Mouse (Mus musculus): ENCODE results near the gene Pnmt. TPM values are rescaled to one million over a fixed set of nuclear protein-coding genes. Genes with fewer than 3 reads are reported as not detected.

Pnmt gene
- polyA plus RNA-seq, 1 experiment from 2014 or later, result 1.3 TPM

GRCm38 (mm10) chr11:98412797-98413301 lies 26.6 kb downstream of the Pnmt start:
- WGBS, result under 1% methylated on average over 40 of the region's 40 CpGs
- ATAC-seq (replicated peaks), result 0 out of 2 replicates have a peak, but pooled peaks have one; percentile 42

GRCm38 (mm10) chr11:98413731-98414130 lies 27.5 kb downstream of the Pnmt start:
- no peak for ATAC-seq (replicated peaks)
- Histone ChIP-seq H3K27ac (no peak overlapping the region), H3K4me2 (peak overlapping the region; percentile 99), H3K27me3 (replicated peaks) (peaks cover 25% of the 10 kb centered on the region), H3K9ac (no peak overlapping the region), H3K4me1 (peaks cover 22% of the 10 kb centered on the region), H3K36me3 (replicated peaks) (no peaks in the 10 kb centered on the region), H3K9me3 (no peaks in the 10 kb centered on the region), H3K4me3 (peak overlapping the region; percentile 59; the same call in 1 of the 2 replicates)
- WGBS, result 26% methylated on average over 7 of the region's 7 CpGs

More at GRCm38 (mm10) chr11:98412797-98413301, 26.6 kb downstream of the Pnmt start:
- peaks cover 25% of the 10 kb centered on the region for H3K27me3 ChIP-seq (replicated peaks)
- H3K9me3 ChIP-seq, result no peaks in the 10 kb centered on the region
- peak overlapping the region; percentile 99 for H3K4me2 ChIP-seq
- H3K4me3 ChIP-seq, result peak overlapping the region; percentile 59
- H3K4me1 ChIP-seq, result peaks cover 22% of the 10 kb centered on the region
- peak overlapping the region; percentile 74 for H3K27ac ChIP-seq
- H3K36me3 ChIP-seq (replicated peaks), result no peaks in the 10 kb centered on the region
- peak overlapping the region; percentile 58 for H3K9ac ChIP-seq

GRCm38 (mm10) chr11:98414162-98414561 lies 27.9 kb downstream of the Pnmt start:
- Histone ChIP-seq H3K4me2 (peak overlapping the region; percentile 99; the same call in 1 of the 2 replicates), H3K27ac (no peak overlapping the region), H3K27me3 (replicated peaks) (peaks cover 25% of the 10 kb centered on the region), H3K36me3 (replicated peaks) (no peaks in the 10 kb centered on the region), H3K4me1 (peaks cover 20% of the 10 kb centered on the region), H3K9me3 (no peaks in the 10 kb centered on the region), H3K9ac (no peak overlapping the region), H3K4me3 (0 out of 2 replicates have a peak overlapping the region, but pooled peaks have one; percentile 59)
- no peak for ATAC-seq (replicated peaks)
- WGBS, result 38% methylated on average over 2 of the region's 2 CpGs

GRCm38 (mm10) chr11:98417074-98417473 lies 30.8 kb downstream of the Pnmt start:
- H3K27me3 ChIP-seq (replicated peaks), result peaks cover 11% of the 10 kb centered on the region
- H3K4me1 ChIP-seq, result peaks cover 15% of the 10 kb centered on the region
- no peaks in the 10 kb centered on the region for H3K36me3 ChIP-seq (replicated peaks)
- H3K4me3 ChIP-seq, result no peak overlapping the region
- WGBS, result 81% methylated on average over 1 of the region's 1 CpGs
- H3K9ac ChIP-seq, result no peak overlapping the region
- H3K4me2 ChIP-seq, result no peak overlapping the region
- H3K27ac ChIP-seq, result no peak overlapping the region
- no peak for ATAC-seq (replicated peaks)
- H3K9me3 ChIP-seq, result no peaks in the 10 kb centered on the region

- H3K4me1 ChIP-seq, result peaks cover 5% of the 10 kb centered on the region; the same call in 1 of the 2 replicates
- no peak overlapping the region for H3K4me3 ChIP-seq
- ATAC-seq (replicated peaks), result no peak
- H3K27ac ChIP-seq, result no peak overlapping the region
- 75% methylated on average over 5 of the region's 6 CpGs for WGBS
- no peak overlapping the region for H3K4me2 ChIP-seq
- no peaks in the 10 kb centered on the region for H3K36me3 ChIP-seq (replicated peaks)
- H3K9me3 ChIP-seq, result no peaks in the 10 kb centered on the region
- H3K27me3 ChIP-seq (replicated peaks), result peaks cover 3% of the 10 kb centered on the region; the same call in 1 of the 2 replicates
- no peak overlapping the region for H3K9ac ChIP-seq
Observed at GRCm38 (mm10) chr11:98418273-98418672, 32.0 kb downstream of the Pnmt start.

- H3K27me3 ChIP-seq (replicated peaks), result no peaks in the 10 kb centered on the region; the same call in 1 of the 2 replicates
- H3K4me2 ChIP-seq, result no peak overlapping the region
- no peak overlapping the region for H3K9ac ChIP-seq
- 80% methylated on average over 10 of the region's 10 CpGs for WGBS
- peaks cover under 1% of the 10 kb centered on the region; the same call in 1 of the 2 replicates for H3K4me1 ChIP-seq
- no peak for ATAC-seq (replicated peaks)
- H3K36me3 ChIP-seq (replicated peaks), result no peaks in the 10 kb centered on the region
- H3K9me3 ChIP-seq, result no peaks in the 10 kb centered on the region
- no peak overlapping the region for H3K4me3 ChIP-seq
- H3K27ac ChIP-seq, result no peak overlapping the region
Observed at GRCm38 (mm10) chr11:98418939-98419547, 32.8 kb downstream of the Pnmt start.

GRCm38 (mm10) chr11:98426592-98426991 lies 40.3 kb downstream of the Pnmt start:
- no peak overlapping the region for H3K4me3 ChIP-seq
- no peak overlapping the region for H3K27ac ChIP-seq
- no peaks in the 10 kb centered on the region for H3K36me3 ChIP-seq (replicated peaks)
- H3K9me3 ChIP-seq, result no peaks in the 10 kb centered on the region
- WGBS, result 94% methylated on average over 7 of the region's 7 CpGs
- H3K27me3 ChIP-seq (replicated peaks), result no peaks in the 10 kb centered on the region
- ATAC-seq (replicated peaks), result no peak
- no peak overlapping the region for H3K9ac ChIP-seq
- no peaks in the 10 kb centered on the region for H3K4me1 ChIP-seq
- H3K4me2 ChIP-seq, result no peak overlapping the region

- ATAC-seq (replicated peaks), result no peak
- no peak overlapping the region for H3K4me3 ChIP-seq
- H3K27ac ChIP-seq, result no peak overlapping the region
- no peak overlapping the region for H3K9ac ChIP-seq
- no peaks in the 10 kb centered on the region for H3K4me1 ChIP-seq
- no peaks in the 10 kb centered on the region for H3K9me3 ChIP-seq
- WGBS, result 77% methylated on average over 5 of the region's 5 CpGs
- H3K36me3 ChIP-seq (replicated peaks), result no peaks in the 10 kb centered on the region
- no peaks in the 10 kb centered on the region for H3K27me3 ChIP-seq (replicated peaks)
- H3K4me2 ChIP-seq, result no peak overlapping the region
Observed at GRCm38 (mm10) chr11:98428436-98428835, 42.2 kb downstream of the Pnmt start.

- 80% methylated on average over 9 of the region's 9 CpGs for WGBS
- no peak for ATAC-seq (replicated peaks)
- Histone ChIP-seq H3K27me3 (replicated peaks) (no peaks in the 10 kb centered on the region), H3K4me3 (no peak overlapping the region), H3K4me2 (no peak overlapping the region), H3K36me3 (replicated peaks) (no peaks in the 10 kb centered on the region), H3K4me1 (no peaks in the 10 kb centered on the region), H3K27ac (no peak overlapping the region), H3K9ac (no peak overlapping the region), H3K9me3 (no peaks in the 10 kb centered on the region)
Observed at GRCm38 (mm10) chr11:98431743-98432502, 45.7 kb downstream of the Pnmt start.

GRCm38 (mm10) chr11:98435723-98436122 lies 49.5 kb downstream of the Pnmt start:
- Histone ChIP-seq H3K27ac (no peak overlapping the region), H3K4me2 (no peak overlapping the region), H3K4me3 (no peak overlapping the region), H3K27me3 (replicated peaks) (no peaks in the 10 kb centered on the region), H3K9ac (no peak overlapping the region), H3K36me3 (replicated peaks) (no peaks in the 10 kb centered on the region), H3K4me1 (peaks cover 9% of the 10 kb centered on the region), H3K9me3 (no peaks in the 10 kb centered on the region)
- 91% methylated on average over 9 of the region's 9 CpGs for WGBS
- no peak for ATAC-seq (replicated peaks)

- H3K4me1 ChIP-seq, result peaks cover 9% of the 10 kb centered on the region
- no peak overlapping the region for H3K9ac ChIP-seq
- no peaks in the 10 kb centered on the region for H3K36me3 ChIP-seq (replicated peaks)
- WGBS, result 90% methylated on average over 6 of the region's 6 CpGs
- ATAC-seq (replicated peaks), result no peak
- H3K27me3 ChIP-seq (replicated peaks), result no peaks in the 10 kb centered on the region
- H3K9me3 ChIP-seq, result no peaks in the 10 kb centered on the region
- no peak overlapping the region for H3K27ac ChIP-seq
- H3K4me3 ChIP-seq, result 0 out of 2 replicates have a peak overlapping the region, but pooled peaks have one; percentile 74
- no peak overlapping the region; the same call in 1 of the 2 replicates for H3K4me2 ChIP-seq
Observed at GRCm38 (mm10) chr11:98437441-98437840, 51.2 kb downstream of the Pnmt start.
